Mouse (Mus musculus): ENCODE measurements at regions not wholly inside any gene's neighbourhood (a gene's known extent, or its start where the extent isn't known, plus 50 kb on each side); places are given as distances from the start of the nearest gene placed in this dataset.

GRCm38 (mm10) chr13:85506875-85507274 lies 217.9 kb upstream of the Rasa1 start:
- no peak for TF ChIP-seq POLR2A (IDR thresholded peaks at IDR 0.05; ENCODE audit: extremely low read depth, insufficient read depth, low read length)
- no peak for TF ChIP-seq CTCF (IDR thresholded peaks at IDR 0.05; ENCODE audit: low read depth, low read length)
